Mouse (Mus musculus) urinary bladder, postnatal 4 days (tissue): ENCODE data around the gene Dip2b.

Experiments used
- DNase-seq, 2 experiments: peaks; one replicate each; pipeline ENCODE4 v3.0.0; 2021 to 2022; ENCODE audit warnings: low spot score in 2 of 2

Gene Dip2b

DNA sequence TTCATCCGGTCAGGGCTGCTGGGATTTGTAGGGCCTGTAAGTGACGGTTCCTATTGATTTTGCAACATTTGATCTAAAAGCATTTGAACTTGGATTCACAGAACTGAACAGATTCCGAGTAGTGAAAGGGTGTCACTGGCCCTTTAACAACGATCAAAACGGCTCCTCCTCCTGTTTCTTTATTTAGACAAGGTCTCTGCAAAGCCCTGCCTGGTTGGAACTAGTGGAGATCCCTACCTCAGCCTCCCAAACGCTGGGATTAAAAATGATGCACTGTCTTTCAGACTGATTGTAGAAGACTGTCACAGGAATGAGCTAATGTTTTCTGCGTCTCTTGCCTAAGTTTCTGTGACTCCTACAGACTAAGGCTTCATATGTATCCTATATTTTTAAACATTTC is 140.0 kb downstream of the Dip2b start:
- DNase-seq: no peak

DNA sequence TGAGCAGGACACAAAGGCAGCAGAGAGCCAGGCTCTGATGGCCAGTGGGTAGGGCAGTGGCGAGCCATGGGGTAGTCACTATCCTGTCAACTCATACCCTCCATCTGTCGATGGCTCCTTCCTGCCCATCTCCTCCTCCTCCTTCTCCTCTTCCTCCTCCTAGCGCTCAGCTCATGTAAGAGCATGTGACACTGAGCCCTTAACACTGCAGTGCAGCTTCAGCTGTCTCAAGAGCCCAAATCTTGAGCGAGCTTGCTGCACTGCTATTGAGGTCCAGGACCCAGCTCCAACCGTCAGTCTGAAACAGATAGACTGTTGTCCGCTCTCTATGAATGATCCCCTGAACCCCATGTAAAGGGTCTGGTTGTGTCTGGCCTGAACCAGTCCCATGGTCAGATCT is 141.2 kb downstream of the Dip2b start:
- no peak for DNase-seq

DNA sequence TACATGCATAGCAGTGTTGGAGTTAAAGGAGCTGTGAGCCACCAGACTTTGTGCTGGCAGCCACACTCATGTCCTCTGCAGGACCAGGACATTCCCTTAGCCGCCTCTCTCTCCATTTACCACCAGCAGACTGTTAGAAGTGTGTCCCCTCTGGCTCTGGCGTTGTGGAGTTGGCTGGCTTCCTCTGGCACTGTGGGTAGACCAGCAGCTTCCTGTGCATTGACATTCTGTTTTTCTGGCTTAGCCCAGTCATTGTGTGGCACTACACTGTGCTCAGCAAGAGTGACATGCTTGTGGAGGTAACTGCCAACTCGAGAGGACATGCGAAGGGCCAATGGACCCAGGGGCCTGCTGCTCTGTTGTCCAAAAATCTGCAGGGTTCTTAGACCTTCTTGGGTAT is 141.8 kb downstream of the Dip2b start:
- no peak for DNase-seq

DNA sequence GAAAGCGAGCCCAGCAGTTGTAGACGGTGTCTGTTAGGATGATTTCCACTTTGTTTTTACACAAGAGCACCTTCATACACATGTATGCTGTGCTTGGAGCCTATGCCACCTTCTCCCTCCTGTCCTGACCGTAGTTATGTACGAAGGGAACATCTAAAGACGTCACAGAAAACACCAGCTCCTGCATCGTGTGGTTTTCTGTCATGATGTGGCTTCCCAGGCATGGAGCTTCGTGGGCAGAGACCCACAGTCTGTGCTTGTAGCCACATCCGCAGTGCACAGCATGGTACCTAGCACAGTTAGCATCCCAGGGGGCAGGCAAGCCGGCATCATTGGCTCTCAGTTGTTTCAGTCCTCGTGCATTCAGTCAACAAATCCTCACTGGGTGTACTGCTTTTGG is 143.4 kb downstream of the Dip2b start:
- DNase-seq: no peak

DNA sequence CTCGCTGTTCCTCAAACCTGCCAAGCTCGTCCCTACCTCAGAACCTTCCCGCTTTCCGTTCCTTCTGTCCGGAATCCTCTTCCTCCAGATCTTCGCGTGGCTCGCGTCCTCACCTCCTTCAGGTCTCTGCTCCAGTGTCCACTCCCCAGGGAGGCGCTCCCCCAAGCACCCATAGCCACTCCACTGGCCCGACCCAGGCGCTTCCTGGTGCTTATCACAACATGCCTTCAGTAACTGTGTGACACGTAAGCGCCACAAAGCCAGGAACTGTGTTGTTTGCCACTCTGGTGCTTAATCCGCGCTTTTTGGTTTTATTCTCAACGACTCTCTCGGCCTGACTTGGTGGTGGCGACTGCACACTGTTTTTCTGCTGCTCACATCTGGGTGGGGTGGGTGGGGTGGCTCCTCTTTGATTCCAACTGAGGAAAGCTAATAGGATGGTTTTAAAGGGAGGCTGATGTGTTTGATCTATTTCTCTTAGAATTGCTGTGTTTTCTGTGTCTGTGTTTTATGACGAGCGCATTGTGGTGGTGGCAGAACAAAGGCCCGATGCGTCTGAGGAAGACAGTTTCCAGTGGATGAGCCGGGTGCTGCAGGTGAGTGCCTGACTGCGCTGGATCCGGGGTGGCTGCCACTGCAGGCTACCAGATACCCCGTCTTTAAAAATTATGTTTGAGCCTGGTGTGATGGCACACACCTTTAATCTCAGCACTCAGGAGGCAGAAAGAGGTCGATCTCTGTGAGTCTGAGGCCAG is 144.2 kb downstream of the Dip2b start:
- DNase-seq: no peak

DNA sequence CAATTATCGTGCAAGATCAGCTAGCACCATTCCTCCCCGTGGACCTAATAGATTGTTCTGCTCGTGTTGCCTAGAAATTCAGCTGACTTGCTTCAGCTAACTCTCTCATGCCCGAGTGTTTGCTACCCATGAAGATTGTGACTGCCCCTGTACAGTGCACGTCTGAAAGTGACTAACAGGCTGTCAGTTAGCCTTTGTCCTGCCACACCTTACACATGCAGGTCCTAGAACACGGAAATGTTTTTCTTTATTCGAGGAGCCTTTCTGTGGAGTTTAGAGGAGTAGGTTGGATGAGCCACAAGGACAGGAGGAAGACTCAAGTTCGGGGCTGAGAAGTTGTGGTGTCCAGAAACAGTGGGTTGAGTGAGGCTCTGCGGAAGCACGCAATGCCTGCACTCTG is 145.0 kb downstream of the Dip2b start:
- DNase-seq: no peak

DNA sequence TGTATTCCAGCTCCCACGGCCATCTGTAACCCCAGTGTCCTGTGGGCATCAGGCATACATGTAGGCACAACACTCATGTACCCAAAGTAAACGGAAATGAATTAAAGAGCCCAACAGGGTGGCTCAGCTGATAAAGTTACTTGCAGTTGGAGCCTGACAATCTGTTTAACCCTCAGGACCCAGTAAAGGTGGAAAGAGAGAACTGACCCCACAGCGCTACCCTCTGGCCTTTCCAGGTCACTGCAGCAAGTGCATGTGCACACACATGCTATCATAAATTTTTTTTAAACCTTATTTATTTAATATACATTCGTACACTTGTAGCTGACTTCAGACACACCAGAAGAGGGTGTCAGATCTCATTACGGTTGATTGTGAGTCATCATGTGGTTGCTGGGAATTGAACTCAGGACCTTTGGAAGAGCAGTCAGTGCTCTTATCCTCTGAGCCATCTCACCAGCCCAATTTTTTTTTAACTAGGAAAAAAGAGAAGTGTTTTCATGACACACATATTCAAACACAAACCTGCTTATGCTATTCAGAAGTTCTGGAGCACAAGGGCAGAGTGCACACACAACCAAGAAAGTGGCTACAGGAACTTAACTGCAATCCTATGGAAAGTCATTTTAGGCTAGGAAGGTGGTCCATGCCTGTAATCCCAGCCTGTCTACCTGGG is 146.5 kb downstream of the Dip2b start:
- DNase-seq: no peak

DNA sequence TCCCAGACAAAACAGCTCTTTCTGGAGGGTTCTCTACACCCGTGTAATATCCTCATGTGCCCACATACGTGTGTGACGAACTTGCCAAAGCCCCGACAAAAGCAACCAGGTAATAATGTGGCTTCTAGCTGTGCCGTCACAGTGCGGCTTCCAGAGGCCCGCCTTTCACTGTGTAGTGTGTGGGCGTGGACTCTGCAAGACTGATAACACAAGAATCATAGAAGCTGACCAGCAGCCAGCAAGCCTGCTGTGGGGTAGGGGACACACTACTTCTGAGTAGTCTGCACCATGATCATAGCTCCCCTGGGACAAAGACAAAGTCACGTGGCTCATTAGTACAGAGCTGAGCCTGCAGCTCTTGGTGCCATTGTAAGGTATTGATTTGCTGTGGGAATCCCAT is 147.8 kb downstream of the Dip2b start:
- DNase-seq: no peak

DNA sequence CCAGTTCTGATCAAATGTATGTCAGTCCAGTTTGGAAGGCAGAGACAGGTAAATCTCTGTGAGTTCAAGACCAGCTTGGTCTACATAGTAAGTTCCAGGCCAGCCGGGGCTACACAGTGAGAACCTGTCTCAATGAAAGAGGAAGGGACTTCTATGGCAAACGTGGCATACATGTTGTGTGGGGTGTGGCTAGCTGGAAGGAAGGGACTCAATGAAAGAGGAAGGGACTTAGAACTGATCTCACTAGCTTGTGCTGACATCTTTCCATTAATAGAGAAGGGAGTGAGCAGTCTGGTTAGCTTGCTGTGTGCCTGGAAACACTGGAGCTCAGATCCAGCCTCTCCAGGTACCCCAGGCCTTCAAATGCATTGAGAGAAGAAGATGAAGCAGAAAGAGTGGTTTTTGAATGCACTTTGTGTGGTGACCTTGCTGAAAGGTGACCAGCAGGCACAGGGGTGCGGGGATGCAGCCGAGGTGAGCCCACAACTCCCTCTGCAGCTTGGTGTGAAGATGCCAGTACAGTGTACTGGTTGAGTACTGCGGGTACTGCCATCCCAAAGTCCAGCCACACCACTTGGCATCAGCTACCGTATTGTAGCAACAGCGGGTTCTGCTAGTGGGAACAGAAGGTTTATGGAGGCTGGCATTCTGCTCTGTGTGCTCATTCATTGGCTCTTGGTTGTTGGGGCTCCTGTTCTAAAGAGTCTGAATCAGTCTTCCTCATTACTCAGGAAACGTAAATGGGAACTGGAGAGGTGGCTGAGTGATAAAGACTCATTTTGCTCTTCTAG is 148.6 kb downstream of the Dip2b start:
- no peak for DNase-seq

DNA sequence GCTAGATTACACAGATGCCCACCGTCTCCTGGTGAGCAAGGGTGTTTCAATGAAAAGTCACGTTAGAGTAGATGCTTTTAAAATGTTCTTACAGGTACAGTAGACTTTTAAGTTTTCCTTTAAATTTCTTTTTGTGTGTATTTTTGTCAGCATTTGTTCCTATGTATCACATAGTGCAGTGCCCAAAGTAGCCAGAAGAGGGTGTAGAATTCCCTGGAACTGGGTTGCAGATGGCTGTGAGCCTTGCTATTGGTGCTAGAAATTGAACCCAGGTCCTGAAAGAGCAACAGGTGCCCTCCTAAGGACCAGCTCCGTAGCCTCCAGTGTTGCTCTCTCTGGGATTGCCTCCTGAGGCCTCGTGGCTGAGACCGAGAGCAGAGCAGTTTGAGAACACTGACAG is 150.1 kb downstream of the Dip2b start:
- DNase-seq: no peak

DNA sequence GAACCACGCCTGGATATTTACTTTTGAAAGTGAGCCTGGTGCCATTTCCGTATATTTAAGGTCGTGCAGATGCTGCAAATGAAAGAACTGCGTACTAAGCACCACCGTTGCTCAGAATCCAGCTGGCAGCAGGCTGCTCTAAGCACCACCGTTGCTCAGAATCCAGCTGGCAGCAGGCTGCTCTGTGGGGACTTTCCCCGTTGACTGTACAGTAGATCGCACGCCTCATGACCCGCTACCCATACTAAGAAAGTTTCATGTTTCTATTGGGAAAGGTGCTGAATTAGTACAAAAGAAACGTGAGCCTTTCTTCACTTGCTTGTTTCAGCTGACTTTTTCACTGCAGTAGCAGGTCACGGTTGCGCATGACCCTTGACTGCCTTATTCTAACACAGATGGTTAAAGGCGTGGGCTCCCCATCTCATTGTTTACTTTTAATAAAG is 150.5 kb downstream of the Dip2b start:
- no peak for DNase-seq

DNA sequence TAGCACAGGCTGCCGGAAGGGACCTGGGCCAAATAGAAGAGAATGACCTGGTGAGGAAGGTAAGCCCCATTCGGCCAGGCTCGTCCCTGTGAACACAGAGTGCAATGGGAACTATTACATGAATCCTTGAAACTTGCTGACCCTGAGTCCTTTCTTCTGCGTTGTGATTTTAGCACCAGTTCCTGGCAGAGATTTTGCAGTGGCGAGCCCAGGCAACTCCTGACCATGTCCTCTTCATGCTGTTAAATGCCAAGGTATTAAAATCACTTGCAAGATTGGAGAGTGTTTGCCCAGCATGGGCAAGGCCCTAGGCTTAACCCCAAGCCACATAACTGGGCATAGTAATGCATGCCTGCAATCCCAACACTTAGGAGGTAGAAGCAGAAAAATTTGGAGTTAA is 151.6 kb downstream of the Dip2b start:
- DNase-seq: no peak

DNA sequence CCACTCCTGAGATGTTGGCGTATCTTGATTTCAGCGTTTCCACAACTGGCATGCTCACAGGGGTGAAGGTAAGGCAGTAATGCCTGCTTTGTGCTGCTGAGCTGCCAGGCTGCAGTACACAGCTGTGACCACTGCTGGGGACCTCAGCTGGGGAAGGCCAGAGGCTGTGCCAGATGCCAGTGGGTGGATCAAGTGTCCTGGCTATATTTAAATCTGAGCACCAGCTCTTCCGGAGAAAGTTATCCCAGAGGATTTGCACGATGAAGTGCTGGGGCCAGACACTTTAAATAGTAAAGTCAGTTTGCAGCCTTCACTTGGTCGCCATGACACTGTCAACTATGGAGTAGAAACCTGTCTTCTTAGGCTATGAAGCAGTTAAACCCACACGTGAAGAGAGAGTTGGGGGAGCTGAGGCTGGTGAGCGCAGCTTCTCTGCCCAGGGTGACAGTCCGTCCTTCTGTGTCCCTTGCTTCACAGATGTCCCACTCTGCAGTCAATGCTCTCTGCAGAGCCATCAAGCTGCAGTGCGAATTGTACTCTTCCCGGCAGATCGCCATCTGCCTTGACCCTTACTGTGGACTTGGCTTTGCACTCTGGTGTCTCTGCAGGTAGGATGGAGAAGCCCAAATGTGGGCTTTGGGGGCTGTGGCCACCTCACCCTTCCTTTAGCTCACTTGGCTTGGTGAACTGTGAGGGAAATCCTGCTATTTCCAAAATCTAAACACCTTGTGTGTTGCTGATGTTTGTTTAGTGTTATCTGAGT is 160.7 kb downstream of the Dip2b start:
- DNase-seq: no peak

DNA sequence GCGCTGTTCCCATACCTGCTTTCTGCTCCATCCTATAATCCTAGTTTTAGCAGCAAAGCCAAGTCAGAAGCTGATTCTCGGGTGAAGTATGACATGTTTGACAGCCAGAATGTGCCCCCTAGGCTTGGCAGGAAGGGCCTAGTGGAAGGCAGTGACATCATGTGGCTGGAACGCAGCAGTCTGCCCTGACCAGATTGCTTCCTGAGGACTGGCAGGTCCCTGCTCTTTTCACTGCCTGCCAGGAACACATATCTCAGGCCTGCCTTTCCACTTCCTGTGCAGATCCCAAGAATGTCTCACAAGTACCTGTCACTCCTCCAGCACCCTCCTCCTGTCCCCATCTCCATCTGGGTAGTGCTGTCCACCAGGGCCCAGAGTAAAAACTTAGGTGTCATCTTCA is 161.3 kb downstream of the Dip2b start:
- no peak for DNase-seq

DNA sequence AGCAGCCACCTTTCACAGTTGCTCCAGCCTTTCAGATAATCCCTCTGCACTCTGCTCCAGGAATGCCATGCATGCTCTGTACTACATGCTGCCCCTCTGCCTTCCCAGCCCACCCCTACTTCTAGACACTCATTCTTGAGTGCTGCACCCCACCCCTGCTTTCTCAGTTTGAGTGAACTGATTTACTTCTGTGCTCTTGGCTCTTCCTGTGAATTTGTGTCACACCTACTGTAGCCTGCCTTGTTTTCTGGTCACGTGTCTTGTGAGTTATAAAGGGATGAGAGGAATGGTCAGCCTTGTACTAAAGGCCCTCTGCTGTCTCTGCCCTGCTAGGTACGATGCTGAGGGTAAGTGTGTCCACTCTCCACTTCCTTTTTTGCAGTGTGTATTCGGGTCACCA is 163.3 kb downstream of the Dip2b start:
- DNase-seq: no peak

DNA sequence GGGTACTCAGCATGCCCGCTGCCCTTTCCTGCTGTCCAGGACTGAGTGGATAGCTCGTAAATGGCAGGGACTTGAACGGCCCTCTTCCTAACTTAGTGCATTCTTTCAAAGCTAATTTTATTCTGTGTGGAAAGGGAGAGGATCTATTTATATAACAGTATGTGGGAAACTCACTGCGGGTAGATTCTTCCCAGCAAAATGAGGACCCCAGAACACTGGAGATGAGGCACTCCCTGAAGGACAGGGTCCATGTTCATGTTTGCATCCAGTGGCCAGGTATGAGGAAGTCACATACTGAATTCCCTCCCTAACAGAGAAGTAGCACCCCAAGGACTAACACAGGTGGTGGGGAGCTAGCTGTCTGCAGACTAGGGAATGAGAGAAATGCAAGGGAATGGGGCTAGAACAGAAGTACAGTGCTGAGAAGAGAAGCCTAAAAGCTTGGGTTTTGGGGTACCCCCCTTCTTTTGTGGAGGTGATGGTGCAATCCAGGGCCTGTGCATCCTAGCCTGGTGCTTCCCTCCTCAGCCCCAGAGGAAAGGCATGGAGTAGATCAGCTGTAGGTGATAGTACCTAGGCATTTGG is 164.1 kb downstream of the Dip2b start:
- no peak for DNase-seq

DNA sequence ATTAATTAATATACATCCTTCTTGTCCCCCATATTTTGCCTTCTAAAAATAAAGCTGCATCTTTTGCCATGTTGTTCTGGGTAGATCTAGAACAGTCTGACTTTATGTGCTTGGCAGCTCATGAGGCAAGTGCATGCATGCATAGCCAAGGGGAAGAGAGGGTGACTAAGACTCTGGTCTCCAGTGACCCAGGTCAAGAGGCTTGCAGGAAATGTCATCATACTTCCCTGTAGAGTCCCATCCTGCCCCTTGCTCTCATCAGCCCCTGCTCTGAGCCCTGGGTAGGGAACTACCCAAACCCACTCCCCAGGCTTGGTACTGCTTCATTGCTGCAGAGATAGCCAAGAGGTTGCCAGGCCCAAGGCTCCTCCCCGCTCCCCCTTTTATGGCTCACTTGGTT is 166.1 kb downstream of the Dip2b start:
- DNase-seq: no peak

DNA sequence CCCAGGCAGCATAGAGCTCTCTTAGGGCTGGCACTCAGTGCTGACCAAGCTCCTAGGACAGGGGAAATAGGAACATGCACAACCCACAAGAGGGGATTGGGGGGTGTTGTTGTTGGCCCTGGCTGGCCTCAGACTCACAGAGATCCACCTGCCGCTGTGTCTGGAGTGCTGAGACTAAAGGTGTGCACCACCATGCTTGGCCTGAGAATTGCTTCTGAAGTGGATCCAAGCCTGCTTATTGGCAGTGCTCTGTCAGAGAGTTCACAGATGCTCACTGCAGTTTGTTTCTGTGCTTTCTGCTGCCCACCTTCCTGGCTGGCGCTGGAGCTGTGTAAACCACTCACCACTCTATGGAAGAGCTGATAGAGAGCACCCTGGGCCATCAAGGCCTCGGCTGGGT is 171.5 kb downstream of the Dip2b start:
- DNase-seq: no peak

DNA sequence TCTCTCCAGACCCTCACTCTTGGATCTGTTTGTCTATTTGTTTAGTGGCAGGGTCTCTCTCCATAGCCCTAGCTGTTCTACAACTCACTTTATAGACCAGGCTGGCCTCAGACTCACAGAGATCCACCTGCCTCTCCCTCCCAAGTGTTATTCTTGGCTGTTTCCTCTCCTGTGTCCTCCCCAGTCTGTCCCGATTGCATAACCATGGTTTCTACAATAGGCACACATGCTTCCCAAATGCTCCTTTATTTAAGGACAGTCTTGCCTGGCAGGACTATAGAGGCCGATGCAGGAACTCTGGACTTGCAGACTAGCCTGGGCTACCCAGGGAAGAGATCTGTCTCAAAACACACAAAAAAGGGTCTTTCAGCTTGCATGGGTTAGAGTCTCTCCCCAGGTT is 174.9 kb downstream of the Dip2b start:
- DNase-seq: no peak

DNA sequence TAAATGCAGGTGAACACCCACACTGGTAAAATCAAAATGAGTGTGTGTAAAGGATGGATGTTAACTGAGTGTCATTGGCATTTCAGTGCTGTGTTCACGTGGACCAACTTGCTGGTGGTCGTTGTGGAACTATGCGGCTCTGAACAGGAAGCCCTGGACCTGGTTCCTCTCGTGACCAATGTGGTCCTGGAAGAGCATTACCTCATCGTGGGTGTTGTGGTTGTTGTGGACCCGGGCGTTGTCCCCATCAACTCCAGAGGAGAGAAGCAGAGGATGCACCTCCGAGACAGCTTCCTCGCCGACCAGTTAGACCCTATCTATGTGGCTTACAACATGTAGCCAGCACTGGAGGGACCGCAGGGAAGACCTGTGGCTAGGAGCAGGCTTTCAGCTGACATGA is 176.6 kb downstream of the Dip2b start:
- no peak for DNase-seq

DNA sequence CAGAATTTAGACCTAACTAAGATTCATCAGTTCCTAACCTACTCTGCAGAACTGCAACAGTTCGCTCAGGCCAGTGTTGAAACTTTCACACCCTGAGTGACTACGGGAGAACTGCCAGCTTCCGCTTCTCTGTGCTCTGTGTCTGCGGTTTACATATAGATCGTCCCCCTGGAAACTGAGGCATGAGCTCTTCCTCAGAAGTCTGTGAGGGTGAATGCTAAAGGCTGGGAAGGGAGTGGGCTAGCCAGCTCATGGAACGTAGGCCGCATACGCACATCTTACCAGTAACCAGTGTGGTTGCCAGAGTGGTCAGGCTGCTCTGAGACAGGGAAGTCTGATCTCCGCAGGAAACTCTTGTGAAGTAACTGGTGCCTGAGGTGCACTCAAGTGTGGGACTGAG is 177.7 kb downstream of the Dip2b start:
- DNase-seq: no peak

DNA sequence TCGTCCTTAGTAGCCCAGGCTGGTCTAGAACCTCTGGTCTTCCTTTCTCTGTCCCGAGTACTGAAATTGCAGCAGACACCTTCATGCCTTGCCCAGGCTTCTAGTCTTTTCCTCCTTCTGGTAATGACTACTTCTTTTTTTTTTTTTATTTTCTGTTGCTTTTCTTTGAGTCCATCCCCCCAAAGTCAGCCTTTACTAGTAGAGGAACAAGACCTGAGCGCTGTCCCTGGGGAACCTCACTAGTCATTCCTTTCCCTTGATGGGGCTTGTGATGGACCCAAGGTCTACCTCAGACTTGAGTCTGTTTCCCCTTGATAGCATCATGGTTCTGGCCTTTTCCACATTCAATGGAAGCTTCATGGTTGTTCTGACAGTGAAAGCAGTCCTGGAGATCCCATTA is 179.6 kb downstream of the Dip2b start:
- DNase-seq: no peak
